Mouse (Mus musculus): ENCODE data around the gene Rnase1.
A peak's percentile ranks its signal among the peaks of the same experiment; 100 is the strongest.
"Not testable (repeated sequence)": the region's sequence is repeated elsewhere in the genome, so short reads cannot be mapped to it uniquely, and the experiment has no call there.

The Rnase1 gene

GRCm38 (mm10) chr14:51146685-51147084 is at the start of gene Rnase1:
Gene Rnase1 (minus strand): TSS chr14:51146785.
- DNase-seq = no peak

GRCm38 (mm10) chr14:51195681-51196080 is 49.1 kb upstream of the Rnase1 start:
- DNase-seq = no peak

DNA sequence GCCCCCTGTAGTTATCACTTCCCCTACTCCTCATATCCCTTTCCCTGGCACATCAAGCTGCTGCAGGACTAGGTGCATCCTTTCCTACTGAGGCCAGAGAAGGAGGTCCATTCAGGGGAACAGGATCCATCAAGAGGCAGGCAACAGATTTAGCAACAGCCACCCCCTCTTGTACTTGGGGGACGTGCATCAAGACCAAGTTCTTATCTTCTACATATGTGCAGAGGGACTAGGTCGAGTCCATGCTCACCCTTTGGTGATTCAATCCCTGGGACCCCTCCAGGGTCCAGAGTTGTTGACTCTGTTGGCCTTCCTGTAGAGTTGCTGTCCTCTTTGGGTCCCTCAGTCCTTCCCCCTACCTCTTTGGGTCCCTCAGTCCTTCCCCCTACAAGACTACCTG is 34.5 kb upstream of the Rnase1 start:
- DNase-seq = not testable (repeated sequence)

DNA sequence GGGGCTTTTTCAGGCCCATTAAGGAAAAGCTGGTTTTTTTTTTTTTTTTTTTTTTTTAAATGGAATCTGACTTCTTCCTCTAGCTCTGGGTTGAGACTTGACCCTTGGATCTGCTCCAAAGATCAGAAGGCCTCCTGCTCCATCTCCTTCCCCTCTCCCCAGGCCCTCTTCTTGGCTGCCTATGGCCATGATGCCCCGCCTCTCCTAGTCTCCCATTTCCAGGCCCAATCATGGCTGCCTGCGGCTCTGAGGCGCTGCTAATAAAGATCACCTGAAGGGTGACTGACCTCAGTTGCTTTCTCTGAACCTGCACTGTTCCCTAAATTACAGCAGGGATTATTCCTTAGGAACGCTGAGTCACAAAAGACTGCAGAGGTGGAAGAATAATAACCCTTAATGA is 27.3 kb upstream of the Rnase1 start:
- no peak for DNase-seq

- DNase-seq = not testable (repeated sequence)
Observed at GRCm38 (mm10) chr14:51172947-51173346, 26.4 kb upstream of the Rnase1 start.

GRCm38 (mm10) chr14:51172095-51172865 is 25.7 kb upstream of the Rnase1 start:
- DNase-seq = peak; percentile 17 to 23

DNA sequence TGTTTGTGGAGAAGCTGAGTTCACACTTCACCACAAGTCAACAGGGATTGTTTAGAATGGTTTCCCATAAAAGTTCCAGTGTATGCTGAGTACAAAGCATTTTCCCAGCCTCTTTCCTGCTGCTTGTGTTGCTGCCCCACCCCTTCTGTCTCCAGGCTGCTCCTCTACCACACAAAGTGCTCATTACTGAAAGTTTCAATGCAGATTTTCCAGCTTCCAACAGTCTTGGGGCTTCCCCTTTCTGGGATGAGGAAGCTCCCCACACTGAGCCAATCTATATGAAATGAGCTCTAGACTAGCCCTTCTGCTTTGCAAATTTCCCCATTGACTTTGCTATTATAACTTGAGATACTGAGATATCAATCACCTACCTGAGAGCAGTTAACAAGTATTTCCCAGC is 19.5 kb upstream of the Rnase1 start:
- no peak for DNase-seq

DNA sequence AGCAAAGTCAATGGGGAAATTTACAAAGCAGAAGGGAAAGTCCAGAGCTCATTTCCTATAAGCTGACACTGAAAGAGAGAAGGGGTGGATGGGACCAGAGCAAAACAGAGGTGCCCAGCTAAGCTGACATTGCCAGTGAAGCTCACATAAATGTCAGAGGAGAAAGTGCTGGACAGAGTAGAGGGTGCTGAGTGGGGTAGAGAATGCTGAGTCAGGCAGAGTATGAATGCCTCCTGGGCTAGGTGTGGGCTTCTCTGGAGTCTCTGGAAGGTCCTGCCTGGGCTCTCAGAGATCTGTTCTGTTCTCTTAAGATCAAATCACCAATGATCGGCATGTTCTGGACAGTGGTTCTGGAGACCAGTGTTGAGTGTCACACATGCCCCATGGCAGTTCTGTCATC is 18.9 kb upstream of the Rnase1 start:
- no peak for DNase-seq

DNA sequence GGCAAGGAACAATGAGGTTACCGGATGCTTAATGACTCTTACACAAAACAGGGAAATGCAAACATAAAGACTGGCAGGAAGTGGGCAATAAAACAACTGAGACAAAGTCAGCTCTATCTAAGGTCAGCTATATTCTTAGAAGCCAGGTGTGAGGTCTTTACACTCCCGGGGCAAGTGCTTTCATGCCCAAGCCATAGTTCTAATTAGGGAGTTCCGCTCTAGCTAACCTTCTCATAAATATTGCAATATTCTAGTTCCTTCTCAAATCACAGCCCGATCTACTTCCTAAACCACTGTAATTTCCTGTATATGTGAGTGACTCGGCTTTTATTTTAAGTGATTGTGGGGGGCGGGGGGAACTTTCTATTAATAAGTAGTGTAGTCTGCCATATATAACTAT is 16.7 kb upstream of the Rnase1 start:
- DNase-seq = not testable (repeated sequence)

DNA sequence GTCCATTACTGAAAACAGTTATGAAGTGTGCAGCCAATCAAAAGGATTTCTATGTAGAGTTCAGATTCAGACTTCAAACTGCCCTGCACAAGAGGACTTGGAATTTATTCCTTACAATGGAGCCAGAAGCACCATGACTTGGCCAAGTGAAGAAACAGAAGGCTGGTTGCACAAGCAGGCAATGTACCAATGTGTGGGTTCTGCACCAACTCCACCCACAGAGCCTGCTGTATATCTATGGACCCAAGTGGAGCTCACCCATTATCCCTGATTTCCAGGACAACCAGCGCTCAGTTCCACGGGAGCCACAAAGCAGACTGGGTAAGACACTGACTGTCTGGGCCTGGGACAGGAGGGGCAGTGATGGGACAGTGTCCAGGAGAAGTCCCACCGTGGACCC is 15.4 kb upstream of the Rnase1 start, which contains the start of gene Rnase2b:
Rnase2b (plus strand) TSS at position 285 of the 400 bp plus-strand sequence.
- DNase-seq = not testable (repeated sequence)

- DNase-seq = no peak
Observed at GRCm38 (mm10) chr14:51157072-51157471, 10.5 kb upstream of the Rnase1 start.

- no peak for DNase-seq
Observed at GRCm38 (mm10) chr14:51156736-51157068, 10.1 kb upstream of the Rnase1 start.

GRCm38 (mm10) chr14:51156056-51156735 is 9.6 kb upstream of the Rnase1 start:
- DNase-seq = no peak

GRCm38 (mm10) chr14:51152249-51152870 is 5.8 kb upstream of the Rnase1 start:
- no peak for DNase-seq

DNA sequence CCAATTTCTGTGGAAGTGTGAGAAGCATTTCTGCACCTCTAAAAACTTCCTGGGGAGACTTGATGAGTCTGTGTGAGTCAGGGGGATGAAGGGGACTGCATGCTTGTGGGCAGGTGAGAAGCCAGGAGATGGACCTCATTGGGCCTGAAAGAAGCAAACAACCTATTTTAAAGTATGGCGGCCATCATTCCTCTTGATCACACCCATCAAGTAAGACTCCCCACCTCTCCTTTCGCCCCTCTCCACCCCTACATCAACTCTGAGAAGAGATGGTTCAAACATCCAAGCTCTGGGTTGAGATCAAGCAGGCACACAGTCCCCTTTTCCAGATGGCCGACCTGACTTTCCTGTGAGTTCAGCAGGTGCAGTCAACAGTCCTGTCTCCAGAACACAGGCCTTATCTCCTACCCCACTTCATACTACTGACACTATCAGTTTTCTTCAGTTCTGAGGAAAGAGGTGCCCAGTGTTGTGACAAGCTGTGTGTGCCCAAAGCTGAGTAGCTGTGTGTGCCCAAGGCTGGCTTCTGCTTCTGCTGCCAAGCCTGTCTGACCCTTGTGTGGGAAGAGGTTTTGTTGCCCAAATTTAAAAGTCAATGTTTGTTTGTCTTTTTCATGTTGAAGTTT is 3.7 kb upstream of the Rnase1 start:
- no peak for DNase-seq

DNA sequence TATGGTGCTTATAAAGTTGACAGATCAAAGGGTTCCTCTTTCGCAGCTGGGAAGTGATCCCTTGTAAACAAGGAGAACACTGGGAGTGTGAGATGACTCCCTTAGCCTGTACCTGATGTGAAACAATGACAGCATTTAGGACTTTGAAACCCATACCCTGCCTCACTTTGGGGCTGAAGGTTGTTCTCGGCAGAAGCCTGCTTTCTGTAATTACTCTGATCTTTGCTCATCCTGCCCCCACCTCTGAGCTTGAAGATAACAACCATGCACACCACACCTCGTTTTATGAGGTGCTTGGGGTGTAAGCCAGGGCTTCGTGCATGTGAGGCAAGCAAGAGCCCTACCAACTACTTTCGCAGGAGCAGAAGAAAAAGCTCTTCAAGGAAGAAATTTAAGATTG is 2.6 kb upstream of the Rnase1 start:
- DNase-seq = no peak

GRCm38 (mm10) chr14:51148006-51148405 is 1.4 kb upstream of the Rnase1 start:
- DNase-seq = no peak

GRCm38 (mm10) chr14:51145521-51145920 is 1.1 kb downstream of the Rnase1 start:
- no peak for DNase-seq

DNA sequence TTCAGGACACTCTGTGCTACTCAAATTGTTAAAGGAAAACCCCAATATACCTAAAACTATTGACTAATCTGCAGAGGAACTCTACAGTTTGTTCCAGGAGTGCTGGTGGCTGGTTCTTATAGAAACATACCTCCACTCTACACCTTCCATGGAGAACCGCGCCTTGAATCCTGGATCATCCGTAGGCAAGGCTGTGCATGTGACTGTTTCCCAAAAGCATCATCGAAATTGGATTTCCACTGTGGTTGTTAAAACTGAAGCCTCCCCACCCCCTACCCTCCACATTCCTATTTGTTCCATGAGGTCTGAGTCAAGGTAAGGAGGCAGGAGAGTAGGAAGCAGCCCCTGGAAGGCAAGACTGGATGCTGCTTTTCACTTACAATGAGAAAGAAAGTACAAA is 2.1 kb downstream of the Rnase1 start:
- DNase-seq = no peak

DNA sequence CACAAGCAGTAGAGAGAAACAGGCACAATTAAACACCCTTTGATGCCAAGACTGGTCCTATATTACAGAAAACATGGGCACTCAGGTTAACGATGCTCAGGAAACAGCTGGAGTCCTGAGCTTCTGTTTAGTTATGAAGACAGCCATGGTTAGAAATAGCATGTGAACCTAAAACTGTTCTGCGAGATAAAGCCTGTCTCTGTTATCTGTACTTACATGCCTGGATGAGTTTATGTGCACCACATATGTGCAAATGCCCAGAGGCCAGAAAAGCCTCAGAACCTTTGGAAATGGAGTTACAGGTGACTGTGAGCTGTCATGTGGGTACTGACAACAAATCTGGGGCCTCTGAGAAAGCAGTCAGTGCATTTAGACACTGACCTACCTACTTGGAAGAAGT is 2.6 kb downstream of the Rnase1 start:
- DNase-seq = no peak

DNA sequence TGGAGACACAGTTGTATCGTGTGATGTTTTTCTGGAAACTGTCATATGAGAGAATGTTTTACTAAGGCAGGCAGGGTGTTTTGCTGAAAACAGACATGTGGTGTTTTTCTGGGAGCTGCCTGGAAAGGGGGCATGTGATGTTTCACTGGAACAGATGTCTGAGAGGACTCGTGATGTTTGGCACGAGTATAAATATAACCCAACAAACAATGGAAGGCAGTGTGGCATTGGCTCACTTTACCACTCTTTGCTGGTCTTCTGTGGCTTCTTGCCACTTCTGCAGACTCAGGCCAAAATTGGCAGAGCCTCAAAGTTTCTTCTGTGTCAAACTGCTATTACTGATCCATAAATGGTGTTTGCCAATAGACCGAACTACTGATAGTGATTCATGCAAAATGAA is 3.3 kb downstream of the Rnase1 start:
- DNase-seq = no peak

DNA sequence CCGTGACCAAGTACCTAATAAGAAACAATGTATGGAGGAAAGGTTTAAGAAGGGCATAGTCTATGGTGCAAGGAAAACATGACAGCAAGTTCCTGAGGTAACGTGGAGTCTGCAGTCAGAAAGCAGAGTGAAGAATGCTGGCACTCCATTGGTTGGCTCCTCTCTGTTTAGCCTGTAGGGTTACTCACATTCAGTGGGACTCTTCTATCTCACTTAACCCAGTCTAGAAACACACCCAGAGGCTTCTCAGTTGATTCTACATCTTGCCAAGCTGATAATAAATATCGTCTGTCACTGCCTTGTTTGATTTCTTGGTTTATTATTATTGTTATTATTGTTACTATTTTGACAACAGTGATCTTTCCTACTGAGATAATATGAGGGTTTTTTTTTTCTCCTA is 4.0 kb downstream of the Rnase1 start:
- no peak for DNase-seq

GRCm38 (mm10) chr14:51142119-51142518 is 4.5 kb downstream of the Rnase1 start:
- DNase-seq = no peak

GRCm38 (mm10) chr14:51140342-51140741 is 6.2 kb downstream of the Rnase1 start:
- DNase-seq = no peak
